Mouse (Mus musculus) small intestine, adult 2 months (tissue): Measurements from ENCODE around the gene Trim47.
A peak's percentile ranks its signal among the peaks of the same experiment; 100 is the strongest.

ENCODE experiments used
- CTCF ChIP-seq: fragments of 200-500 bp; IDR thresholded peaks from 2 replicates; pipeline ENCODE4 v1.5.1; 2012; ENCODE audit warnings: low read depth, mild to moderate bottlenecking, control low read depth, inconsistent platforms, low read length, moderate library complexity, mixed read lengths; ENCODE audit not compliant: insufficient replicate concordance, insufficient read length; ENCODE audit errors: extremely low read depth
- POLR2A ChIP-seq: fragments of 200-500 bp; IDR thresholded peaks from 2 replicates; pipeline ENCODE4 v1.6.1; 2012; ENCODE audit warnings: low read depth, mild to moderate bottlenecking, control low read depth, inconsistent platforms, low read length, moderate library complexity

DNA sequence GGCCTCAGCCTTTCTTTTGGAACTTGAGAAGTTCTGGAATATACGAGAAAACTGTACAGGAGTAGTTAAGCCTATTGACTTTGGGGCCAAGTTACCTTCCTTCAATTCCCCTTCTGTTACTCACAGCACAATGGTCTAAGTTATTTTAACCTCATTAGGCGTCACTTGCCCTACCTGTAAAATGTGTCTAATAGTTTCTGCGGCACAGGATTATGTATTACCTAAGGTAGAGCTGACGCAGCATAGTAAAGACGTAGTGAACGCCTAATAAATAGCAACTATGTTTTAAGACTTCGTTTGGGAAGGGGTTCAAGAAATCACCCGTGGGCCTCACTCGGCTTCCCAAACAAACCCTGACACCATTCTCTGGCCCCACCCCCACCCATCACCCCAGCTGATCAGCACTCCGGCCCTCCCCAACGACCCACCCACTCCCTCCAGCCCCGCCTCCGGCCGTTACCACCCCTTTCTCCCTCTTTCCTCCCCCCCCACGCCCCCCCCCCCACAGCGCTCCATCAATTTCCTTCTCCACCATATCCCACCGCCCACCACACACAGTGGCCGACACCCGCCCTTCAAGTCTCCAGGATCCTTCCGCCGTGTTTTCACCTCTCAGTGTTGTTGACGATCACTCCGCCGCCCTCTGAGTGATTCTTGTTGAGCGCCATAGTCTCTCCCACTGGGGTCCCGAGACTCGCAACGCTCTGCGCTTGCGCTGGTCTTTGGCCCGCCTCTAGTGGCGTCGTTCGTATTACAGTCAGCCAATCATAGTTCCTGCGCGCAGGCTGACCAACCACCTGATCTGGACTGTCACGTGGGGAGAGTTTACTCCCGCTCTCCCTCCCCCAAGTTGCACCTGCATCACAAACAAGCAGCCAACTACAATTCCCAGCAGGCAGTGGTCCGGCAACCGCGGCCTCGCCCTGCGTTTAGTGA, 40.5 kb downstream of the Trim47 start, which contains the start of gene Wbp2:
- peak; percentile 70 for TF ChIP-seq POLR2A
- no peak for TF ChIP-seq CTCF
